Mouse (Mus musculus): ENCODE data around the gene Tmem35b.

- no peak for TF ChIP-seq CTCF (conservative IDR thresholded peaks at IDR 0.05; ENCODE audit: low read length)
- TF ChIP-seq NANOG (IDR thresholded peaks at IDR 0.05; ENCODE audit: borderline replicate concordance, low read length): no peak
- no peak for TF ChIP-seq POU5F1 (IDR thresholded peaks at IDR 0.05; ENCODE audit: borderline replicate concordance, low read length)
Observed at GRCm38 (mm10) chr4:127168914-127169345, 45.4 kb downstream of the Tmem35b start, which contains the start of gene Dlgap3.

Measured in E14TG2a.4 (cell line).